Mouse (Mus musculus) G1E (cell line): ENCODE measurements at regions not wholly inside any gene's neighbourhood (a gene's known extent, or its start where the extent isn't known, plus 50 kb on each side); places are given as distances from the start of the nearest gene placed in this dataset.
"Not testable (repeated sequence)": the region's sequence is repeated elsewhere in the genome, so short reads cannot be mapped to it uniquely, and the experiment has no call there.

Experiments
- ATAC-seq: 2 replicates; pipeline ENCODE4 v1.8.0; 2016; ENCODE audit warnings: mild to moderate bottlenecking; ENCODE audit not compliant: insufficient number of reproducible peaks, poor library complexity, low FRiP score, severe bottlenecking; ENCODE audit errors: extremely low read depth
- DNase-seq: peaks from one replicate; pipeline ENCODE4 v3.0.0; 2012; ENCODE audit warnings: low spot score
- H3K27me3 ChIP-seq: 2 replicates; pipeline ENCODE4 v1.6.1; 2012; ENCODE audit warnings: mild to moderate bottlenecking, low read length, inconsistent platforms; ENCODE audit not compliant: insufficient read depth
- H3K36me3 ChIP-seq: replicated peaks from 2 replicates; pipeline ENCODE3; 2012; ENCODE audit warnings: mild to moderate bottlenecking, inconsistent platforms
- H3K4me1 ChIP-seq: 2 replicates; pipeline ENCODE4 v1.6.1; 2012; ENCODE audit warnings: low read depth, low read length, inconsistent platforms, mixed read lengths; ENCODE audit not compliant: insufficient read depth
- H3K4me3 ChIP-seq: 2 replicates; pipeline ENCODE4 v1.5.1; 2012; ENCODE audit warnings: low read depth, mild to moderate bottlenecking, inconsistent platforms, low read length, moderate library complexity, mixed read lengths
- H3K9me3 ChIP-seq: replicated peaks from 2 replicates; pipeline ENCODE4 v1.6.1; 2012; ENCODE audit warnings: inconsistent platforms
- CTCF ChIP-seq: IDR thresholded peaks from 2 replicates; pipeline ENCODE4 v1.5.1; 2012; ENCODE audit warnings: low read depth, low read length, inconsistent platforms, mixed read lengths
- GATA1 ChIP-seq: IDR thresholded peaks from 2 replicates; pipeline ENCODE4 v1.6.1; 2012; ENCODE audit warnings: borderline replicate concordance, low read length, inconsistent platforms, mixed read lengths
- GATA2 ChIP-seq: IDR thresholded peaks from 2 replicates; pipeline ENCODE4 v1.6.1; 2012; ENCODE audit warnings: low read depth, low read length, inconsistent platforms, borderline replicate concordance
- POLR2AphosphoS5 ChIP-seq: IDR thresholded peaks from 2 replicates; pipeline ENCODE4 v1.6.1; 2012; ENCODE audit warnings: low read depth, low read length, inconsistent platforms; ENCODE audit not compliant: insufficient replicate concordance
- TAL1 ChIP-seq: conservative IDR thresholded peaks from 2 replicates; pipeline ENCODE4 v1.6.1; 2012; ENCODE audit warnings: low read depth, low read length, inconsistent platforms, mixed read lengths

GRCm38 (mm10) chr4:7251641-7252040 lies 987.2 kb downstream of the Car8 start:
- Histone ChIP-seq H3K4me1 (no peaks in the 10 kb centered on the region), H3K4me3 (no peak overlapping the region), H3K36me3 (no peaks in the 10 kb centered on the region), H3K27me3 (no peaks in the 10 kb centered on the region), H3K9me3 (no peaks in the 10 kb centered on the region)
- no peak for ATAC-seq
- no peak for DNase-seq
- TF ChIP-seq CTCF (no peak), TAL1 (no peak), GATA1 (no peak), POLR2AphosphoS5 (no peak), GATA2 (no peak)

GRCm38 (mm10) chr4:7247816-7248215 lies 991.0 kb downstream of the Car8 start:
- TF ChIP-seq TAL1 (no peak), CTCF (no peak), GATA1 (no peak), POLR2AphosphoS5 (no peak), GATA2 (no peak)
- Histone ChIP-seq H3K4me3 (no peak overlapping the region), H3K27me3 (no peaks in the 10 kb centered on the region), H3K4me1 (no peaks in the 10 kb centered on the region), H3K9me3 (no peaks in the 10 kb centered on the region), H3K36me3 (no peaks in the 10 kb centered on the region)
- DNase-seq, result no peak
- no peak for ATAC-seq

DNA sequence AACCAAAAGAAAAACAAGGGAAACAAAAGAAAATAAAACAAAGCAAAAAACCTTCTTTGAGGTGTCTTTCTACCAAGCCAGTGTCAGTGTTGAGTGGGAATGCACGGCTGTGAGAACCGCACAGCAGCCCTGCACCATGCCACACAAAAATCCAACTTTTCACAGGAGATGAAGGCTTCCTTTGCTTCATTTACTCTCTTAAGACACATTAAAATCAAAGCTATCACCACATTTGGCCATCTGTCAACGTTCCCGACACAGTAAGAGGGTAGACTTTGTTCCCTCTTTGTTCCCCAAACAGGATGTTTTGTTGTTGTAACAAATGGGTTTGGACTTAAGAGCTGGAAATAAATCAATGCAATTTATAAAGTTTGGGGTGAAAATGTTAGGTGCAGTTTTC lies 991.6 kb downstream of the Car8 start:
- H3K27me3 ChIP-seq, result no peaks in the 10 kb centered on the region
- TF ChIP-seq GATA1 (no peak), CTCF (no peak), GATA2 (no peak)

GRCm38 (mm10) chr4:7246828-7247227 lies 992.0 kb downstream of the Car8 start:
- Histone ChIP-seq H3K27me3 (no peaks in the 10 kb centered on the region), H3K36me3 (no peaks in the 10 kb centered on the region), H3K9me3 (no peaks in the 10 kb centered on the region), H3K4me3 (no peak overlapping the region), H3K4me1 (no peaks in the 10 kb centered on the region)
- no peak for DNase-seq
- TF ChIP-seq TAL1 (no peak), GATA1 (no peak), GATA2 (no peak), POLR2AphosphoS5 (no peak)
- no peak for ATAC-seq

More for the DNA sequence above, 991.6 kb downstream of the Car8 start:
- Histone ChIP-seq H3K4me3 (no peak overlapping the region), H3K9me3 (no peaks in the 10 kb centered on the region), H3K36me3 (no peaks in the 10 kb centered on the region), H3K4me1 (no peaks in the 10 kb centered on the region)
- DNase-seq (no peak), ATAC-seq (no peak)

GRCm38 (mm10) chr4:7245653-7246052 lies 993.2 kb downstream of the Car8 start:
- H3K36me3 ChIP-seq, result no peaks in the 10 kb centered on the region
- H3K9me3 ChIP-seq, result no peaks in the 10 kb centered on the region
- H3K4me1 ChIP-seq, result no peaks in the 10 kb centered on the region
- no peak overlapping the region for H3K4me3 ChIP-seq
- TF ChIP-seq CTCF (no peak), POLR2AphosphoS5 (no peak), GATA1 (no peak), GATA2 (no peak)
- no peaks in the 10 kb centered on the region for H3K27me3 ChIP-seq
- ATAC-seq (no peak), DNase-seq (no peak)

DNA sequence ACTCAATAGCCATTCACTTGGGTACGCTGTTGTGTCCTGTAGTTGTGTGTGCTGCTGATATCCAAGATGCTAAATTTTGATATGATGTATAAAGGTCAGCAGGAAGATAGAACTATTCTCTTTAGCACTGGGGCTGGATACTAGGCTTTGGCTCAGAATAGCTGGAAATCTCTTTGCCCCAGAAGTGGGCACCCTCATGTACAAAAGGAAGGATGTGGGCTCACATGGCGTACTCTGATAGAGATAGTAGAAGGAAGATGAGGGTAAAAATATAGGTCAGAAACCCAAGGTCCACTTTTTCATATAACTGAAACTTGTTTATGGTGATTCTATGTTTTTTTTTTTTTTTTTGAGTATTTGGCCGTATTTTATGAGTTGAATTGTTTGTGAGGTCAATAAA lies 1001.0 kb downstream of the Car8 start:
- no peak for ATAC-seq

DNA sequence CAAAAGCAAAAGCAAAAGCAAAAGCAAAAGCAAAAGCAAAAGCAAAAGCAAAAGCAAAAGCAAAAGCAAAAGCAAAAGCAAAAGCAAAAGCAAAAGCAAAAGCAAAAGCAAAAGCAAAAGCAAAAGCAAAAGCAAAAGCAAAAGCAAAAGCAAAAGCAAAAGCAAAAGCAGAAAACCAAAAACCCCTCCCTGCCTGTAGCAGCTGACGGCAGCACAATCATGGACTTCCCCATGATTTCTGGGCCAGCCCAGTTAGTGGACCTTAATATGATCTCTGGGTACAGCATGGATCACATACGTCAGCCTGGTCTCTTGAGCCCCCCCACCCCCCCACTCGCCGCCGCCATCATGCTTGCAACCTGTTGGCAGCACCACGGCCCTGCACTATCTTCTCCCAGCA lies 1004.3 kb downstream of the Car8 start:
- not testable (repeated sequence) for H3K36me3 ChIP-seq, ATAC-seq, H3K4me1 ChIP-seq, H3K4me3 ChIP-seq, H3K9me3 ChIP-seq, H3K27me3 ChIP-seq, DNase-seq

More for the DNA sequence above, 1001.0 kb downstream of the Car8 start:
- no peaks in the 10 kb centered on the region for H3K4me1 ChIP-seq
- no peaks in the 10 kb centered on the region for H3K9me3 ChIP-seq
- H3K4me3 ChIP-seq, result no peak overlapping the region
- no peaks in the 10 kb centered on the region for H3K36me3 ChIP-seq
- TF ChIP-seq TAL1 (no peak), POLR2AphosphoS5 (no peak), CTCF (no peak), GATA1 (no peak), GATA2 (no peak)
- no peak for DNase-seq
- H3K27me3 ChIP-seq, result no peaks in the 10 kb centered on the region
